Mouse (Mus musculus) c-Kit-positive CD71-positive TER-119-negative erythroid progenitor cells, embryonic 14.5 days (primary cell): ENCODE data around the gene Fgf18.
A peak's percentile ranks its signal among the peaks of the same experiment; 100 is the strongest.

Experiments
- DNase-seq: peaks from one replicate; pipeline ENCODE4 v3.0.0-alpha.2; 2013; ENCODE audit warnings: low read depth

Gene Fgf18

DNA sequence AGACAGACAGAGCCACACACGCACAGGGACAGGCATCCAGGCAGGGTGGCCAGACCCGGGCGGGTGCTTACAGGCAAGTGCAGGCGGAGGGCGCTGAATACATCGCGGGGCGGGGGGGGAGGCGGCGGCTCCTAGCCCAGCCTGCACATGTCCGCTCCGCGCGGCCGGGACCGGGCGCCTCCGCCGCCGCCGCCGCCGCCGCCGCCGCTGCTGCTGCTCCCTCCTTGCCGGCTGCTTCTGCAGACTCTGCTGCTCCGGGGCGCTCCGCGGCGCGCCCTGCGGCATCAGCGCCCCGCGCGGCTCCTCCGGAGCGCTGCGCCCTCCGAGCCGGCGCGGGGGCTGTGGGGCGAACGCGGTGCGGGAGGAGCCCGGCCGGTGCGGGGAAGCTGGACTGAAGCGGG lies at the start of gene Fgf18:
Fgf18 (minus strand) TSS at position 230 of the 401 bp plus-strand sequence.
- DNase-seq: no peak

GRCm38 (mm10) chr11:33196447-33197132 lies 49.4 kb upstream of the Fgf18 start:
- DNase-seq: no peak

DNA sequence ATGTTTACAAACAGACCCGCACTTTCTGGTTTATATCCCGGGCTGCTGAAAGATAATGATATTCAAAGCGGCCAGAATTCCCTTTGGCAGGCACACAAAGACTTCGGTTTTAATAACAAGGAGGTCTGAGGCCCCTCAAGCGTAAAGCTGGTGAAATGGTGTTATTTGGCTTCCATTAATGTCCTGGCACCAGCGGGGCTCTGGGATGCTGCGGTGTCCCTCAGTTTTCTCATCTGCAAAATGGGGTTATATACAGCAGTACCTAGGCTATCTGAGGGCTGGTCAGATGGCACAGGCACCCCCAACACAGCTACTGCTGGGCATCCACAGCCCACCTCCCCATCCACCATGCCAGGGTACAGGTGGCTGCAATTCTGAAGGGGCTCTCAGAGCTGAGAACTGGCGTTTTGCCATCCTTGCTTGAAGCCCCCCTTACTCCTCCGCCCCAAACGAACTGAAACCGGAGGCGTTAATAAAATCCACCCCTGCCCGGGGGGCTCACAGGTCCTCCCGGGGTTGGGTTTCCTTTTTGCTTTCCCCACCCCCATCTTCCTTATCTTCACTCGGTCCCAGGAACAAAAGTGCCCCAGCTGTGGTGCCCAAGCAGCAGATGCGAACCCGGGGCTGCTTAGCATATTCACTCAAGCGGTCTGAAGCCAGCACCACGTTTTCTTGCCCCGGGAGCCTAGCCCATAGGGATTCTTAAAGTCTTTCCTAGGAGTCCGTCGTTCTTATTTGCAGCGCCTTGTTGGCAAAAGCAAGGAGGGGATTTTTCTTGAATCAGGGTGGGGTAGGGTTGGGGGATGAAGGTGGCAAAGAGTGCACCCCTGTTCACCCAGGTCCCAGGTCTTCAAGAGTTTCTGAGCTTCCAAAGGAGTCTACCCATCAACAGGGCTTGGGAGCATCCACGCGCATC lies 48.6 kb upstream of the Fgf18 start:
- no peak for DNase-seq

- no peak for DNase-seq
These were observed 47.9 kb upstream of the Fgf18 start for GRCm38 (mm10) chr11:33195061-33195460.

- no peak for DNase-seq
These were observed 46.5 kb upstream of the Fgf18 start for GRCm38 (mm10) chr11:33193695-33194094.

GRCm38 (mm10) chr11:33181804-33182203 lies 34.6 kb upstream of the Fgf18 start:
- DNase-seq: no peak

DNA sequence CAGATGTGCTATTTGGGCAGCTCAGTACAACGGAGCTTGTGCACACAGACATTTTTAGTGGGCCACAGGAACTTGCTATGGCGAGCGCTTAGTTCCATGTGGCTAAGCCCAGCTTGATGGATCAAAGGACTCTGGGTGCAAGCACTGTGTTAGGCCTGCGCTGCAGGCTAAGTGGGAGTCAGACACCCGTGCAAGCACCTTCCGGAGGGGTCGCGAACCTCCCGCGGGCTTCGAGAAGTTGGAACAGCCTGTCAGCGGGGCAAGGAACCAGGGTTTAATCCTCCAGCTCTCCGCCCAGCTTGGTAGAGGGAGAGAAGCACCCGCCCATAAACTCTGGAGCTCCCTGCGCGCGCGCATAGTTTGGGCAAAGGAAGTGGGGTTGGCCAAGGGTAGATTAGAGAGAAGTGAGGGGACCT lies 33.5 kb upstream of the Fgf18 start:
- no peak for DNase-seq

DNA sequence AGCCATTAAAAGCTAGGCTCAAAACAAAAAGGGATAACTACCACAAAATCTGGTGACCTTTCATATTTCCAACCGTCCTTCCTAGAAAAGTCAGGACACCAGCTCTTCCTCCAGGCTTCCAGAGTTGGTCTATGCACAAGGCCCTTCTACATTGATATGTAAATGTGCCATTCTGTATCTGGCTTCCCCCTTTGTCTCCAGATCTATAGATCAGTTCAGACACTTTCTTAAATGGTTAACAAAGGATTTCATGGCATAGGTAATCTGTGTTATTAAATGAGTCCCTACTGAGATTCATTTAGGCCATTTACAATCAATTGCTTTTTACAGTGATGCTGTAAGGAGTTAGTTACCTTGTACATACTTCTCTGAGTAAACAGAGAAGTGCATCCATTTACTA lies 32.6 kb upstream of the Fgf18 start:
- no peak for DNase-seq

- no peak for DNase-seq
These were observed 29.5 kb upstream of the Fgf18 start for GRCm38 (mm10) chr11:33176525-33177245.

- no peak for DNase-seq
These were observed 28.6 kb upstream of the Fgf18 start for GRCm38 (mm10) chr11:33175768-33176167.

DNA sequence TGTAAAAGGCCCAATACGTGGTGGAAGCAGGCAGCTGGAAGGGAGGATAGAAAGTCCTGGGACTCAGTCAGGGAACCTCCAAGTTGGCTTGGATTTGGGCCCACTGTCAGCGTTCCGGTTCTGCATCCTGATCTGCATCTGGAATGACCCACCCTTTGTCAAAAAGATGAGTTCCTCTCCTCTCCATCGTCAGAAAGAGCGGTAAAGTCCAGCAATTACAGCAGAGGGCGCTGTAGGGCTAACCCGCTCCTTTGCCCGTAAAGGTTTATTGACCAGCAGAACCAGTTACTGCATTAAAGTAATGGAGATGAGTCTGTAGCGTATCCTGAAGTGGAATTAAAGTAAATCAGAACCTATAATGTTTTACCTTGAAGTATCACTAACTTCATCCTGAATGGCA lies 23.3 kb upstream of the Fgf18 start:
- no peak for DNase-seq

DNA sequence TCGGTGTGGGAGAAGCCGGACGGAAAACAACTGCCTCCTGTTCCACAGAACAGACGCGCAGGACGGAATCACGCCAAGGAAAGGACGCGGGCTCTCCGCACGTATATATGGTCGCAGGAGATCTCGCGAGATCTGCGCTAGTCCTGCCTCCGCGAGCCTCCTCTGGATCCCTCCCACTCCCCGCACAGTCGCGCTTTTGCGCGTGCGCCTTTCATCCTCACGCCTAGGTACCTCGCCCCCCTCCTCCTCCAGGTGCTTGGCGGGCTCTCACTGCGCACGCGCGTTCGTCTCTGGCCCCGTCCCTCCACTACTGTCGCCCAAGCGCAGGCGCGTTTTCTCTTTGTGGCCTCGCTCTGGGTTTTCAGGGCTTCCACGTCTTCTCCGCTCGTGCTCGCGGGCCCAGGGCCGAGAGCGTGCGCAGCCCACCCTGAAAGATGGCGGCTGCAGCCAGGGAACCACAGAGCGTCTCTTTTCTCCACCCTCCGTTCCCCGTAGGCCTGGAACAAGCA lies 15.9 kb upstream of the Fgf18 start, which contains the start of gene Npm1:
Npm1 (minus strand) TSS at position 209 of the 509 bp plus-strand sequence.
- DNase-seq: peak; percentile 98

- DNase-seq: no peak
These were observed 15.2 kb upstream of the Fgf18 start for GRCm38 (mm10) chr11:33162211-33162997.

GRCm38 (mm10) chr11:33159741-33160140 lies 12.5 kb upstream of the Fgf18 start:
- DNase-seq: no peak

DNA sequence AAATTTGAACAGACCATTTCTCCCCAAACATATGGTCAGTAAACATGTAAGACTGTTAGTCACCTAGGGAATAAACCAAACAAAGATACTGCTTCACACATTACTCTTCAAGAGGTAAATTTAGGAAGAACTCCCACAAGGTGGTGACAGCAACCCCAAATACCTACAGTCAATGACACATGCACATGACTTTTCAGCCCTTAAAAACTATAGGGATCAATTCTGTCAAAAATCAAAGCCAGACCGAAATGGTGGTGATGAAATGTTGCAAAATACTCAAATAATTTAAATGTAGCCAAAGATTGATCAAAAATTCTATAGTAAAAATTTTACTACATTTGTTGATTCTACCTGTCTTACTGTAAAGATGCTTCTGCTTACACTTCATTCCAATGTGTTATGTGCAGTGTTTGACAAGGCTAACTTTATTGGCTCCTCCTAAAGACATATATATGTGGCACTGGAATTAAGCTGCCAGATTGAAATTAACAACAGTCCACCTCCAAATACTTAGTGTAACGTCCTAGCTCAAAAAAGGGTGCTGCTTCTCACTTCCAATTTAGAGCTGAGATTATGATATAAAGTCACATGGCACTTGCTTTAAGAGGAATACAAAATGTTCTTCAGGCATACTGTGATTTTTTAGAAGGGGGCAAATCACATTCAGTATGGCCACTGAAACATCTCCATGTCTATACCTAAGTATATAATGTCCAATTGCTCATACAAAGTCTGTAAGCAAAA lies 10.4 kb upstream of the Fgf18 start:
- no peak for DNase-seq

DNA sequence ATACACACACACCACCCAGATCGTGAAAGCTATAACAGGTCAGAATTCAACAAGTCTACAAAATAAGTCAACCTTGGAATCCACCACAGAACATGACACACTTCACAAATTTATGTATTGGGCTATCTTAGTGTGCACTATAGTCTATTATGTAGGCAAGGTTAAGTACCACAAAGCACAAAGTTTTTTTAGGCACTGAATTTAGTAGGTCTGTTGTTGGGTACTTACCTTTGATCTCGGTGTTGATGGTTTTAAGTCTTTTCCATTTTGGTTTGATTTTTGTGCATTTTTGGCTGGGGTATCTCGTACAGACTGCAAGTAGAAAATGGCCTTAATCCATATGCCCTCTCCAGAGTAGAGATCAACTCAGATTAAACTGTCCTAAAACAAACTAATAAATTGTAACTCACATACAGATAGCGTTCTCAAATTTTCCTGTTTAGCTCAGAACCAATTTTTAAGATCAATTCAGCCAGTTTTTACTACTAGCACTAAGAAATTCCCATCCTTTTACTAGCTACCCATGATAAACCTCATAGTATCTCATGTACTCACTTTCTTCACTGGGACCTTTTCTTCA lies 9.3 kb upstream of the Fgf18 start:
- no peak for DNase-seq

DNA sequence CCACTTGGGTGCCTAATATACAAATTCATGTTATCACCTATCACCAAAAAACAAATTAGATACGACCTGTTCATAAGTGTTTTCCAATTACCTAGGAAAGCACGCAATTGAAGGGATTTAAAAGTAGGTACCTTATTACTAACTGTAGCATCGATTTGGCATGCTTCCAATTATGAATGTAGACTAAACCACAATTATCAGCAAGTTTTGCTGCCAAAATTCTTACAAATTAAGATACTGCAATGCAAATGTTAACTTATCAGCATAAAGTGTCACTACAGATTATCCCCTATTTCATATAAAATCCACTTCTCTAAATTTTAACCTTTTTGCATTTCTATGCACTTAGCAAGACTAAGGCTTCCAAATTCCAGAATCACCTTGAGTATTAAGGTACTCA lies 7.3 kb upstream of the Fgf18 start:
- no peak for DNase-seq

DNA sequence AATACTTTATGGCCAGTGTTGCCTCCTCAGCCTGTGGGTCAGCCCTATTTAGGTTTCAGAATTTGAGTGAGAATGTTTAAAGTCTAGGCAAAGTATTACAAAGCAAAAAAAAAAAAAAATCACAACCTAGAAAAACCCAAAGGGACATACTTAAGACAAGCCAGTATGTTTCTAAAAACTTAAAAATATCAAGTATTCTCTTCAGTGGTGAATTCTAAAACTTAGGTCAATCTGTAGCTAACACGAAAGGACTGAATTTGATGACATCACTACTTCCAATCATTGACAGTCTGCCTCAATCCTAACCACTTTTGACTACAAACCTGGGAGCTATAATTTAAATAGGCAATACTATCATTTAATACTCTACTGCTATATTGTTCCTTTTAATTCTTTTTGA lies 5.8 kb upstream of the Fgf18 start:
- DNase-seq: no peak

DNA sequence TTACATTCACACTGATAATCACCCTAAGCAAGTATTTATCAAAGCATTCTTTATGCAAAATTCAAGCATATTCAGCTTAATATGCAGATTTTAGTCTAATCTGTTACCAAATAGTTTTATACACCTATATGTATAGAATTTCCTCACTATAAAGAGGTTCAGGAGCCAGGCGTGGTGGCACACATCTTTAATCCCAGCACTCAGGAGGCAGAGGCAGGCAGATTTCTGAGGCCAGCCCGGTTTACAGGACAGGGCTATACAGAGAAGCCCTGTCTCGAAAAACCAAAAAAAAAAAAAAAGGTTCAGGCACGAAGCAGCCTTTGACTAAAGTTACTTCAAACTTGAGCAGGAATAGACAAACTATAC lies 4.6 kb upstream of the Fgf18 start:
- no peak for DNase-seq

GRCm38 (mm10) chr11:33151128-33151779 lies 4.1 kb upstream of the Fgf18 start:
- no peak for DNase-seq
